Mouse (Mus musculus) embryonic facial prominence, embryonic 12.5 days (tissue): ENCODE data around the gene Uba6. TPM values are rescaled to one million over a fixed set of nuclear protein-coding genes. Genes with fewer than 3 reads are reported as not detected.

Experiments used
- ATAC-seq: fragments of 200-750 bp; cut with Nextera tagmentation; 2 replicates; pipeline ENCODE4 v1.8.0; 2017; ENCODE audit not compliant: insufficient number of reproducible peaks, insufficient read depth, low FRiP score, low TSS enrichment
- H3K27ac ChIP-seq: fragments of 300-500 bp; sonication (generic); 2 replicates; pipeline ENCODE4 v1.5.1; 2016; ENCODE audit warnings: mild to moderate bottlenecking
- H3K27me3 ChIP-seq: fragments of 300-500 bp; sonication (generic); 2 replicates; pipeline ENCODE4 v1.6.1; 2016; ENCODE audit warnings: mild to moderate bottlenecking, moderate library complexity
- H3K36me3 ChIP-seq: fragments of 300-500 bp; sonication (generic); 2 replicates; pipeline ENCODE4 v1.6.1; 2016; ENCODE audit warnings: mild to moderate bottlenecking
- H3K4me1 ChIP-seq: fragments of 300-500 bp; sonication (generic); 2 replicates; pipeline ENCODE4 v1.6.1; 2016
- H3K4me2 ChIP-seq: fragments of 300-500 bp; sonication (generic); replicated peaks from 2 replicates; pipeline ENCODE4 v1.6.1; 2016; ENCODE audit warnings: mild to moderate bottlenecking, moderate library complexity
- H3K4me3 ChIP-seq: fragments of 300-500 bp; sonication (generic); 2 replicates; pipeline ENCODE4 v1.5.1; 2016; ENCODE audit warnings: mild to moderate bottlenecking
- H3K9ac ChIP-seq: fragments of 300-500 bp; sonication (generic); 2 replicates; pipeline ENCODE4 v1.6.1; 2016; ENCODE audit warnings: mild to moderate bottlenecking, moderate library complexity
- H3K9me3 ChIP-seq: fragments of 300-500 bp; sonication (generic); 2 replicates; pipeline ENCODE4 v1.6.1; 2016; ENCODE audit warnings: mild to moderate bottlenecking, moderate library complexity
- WGBS: fragments of 180-500 bp; shearing (Covaris S2); methylation state at CpG from one replicate; pipeline ENCODE4 v1.1.7; 2016; 5-methylcytosine and 5-hydroxymethylcytosine counted together
- polyA plus RNA-seq: library from polyadenylated mRNA; unstranded; fragments of >200 nt; fragmentation: Nextera tagmentation; extraction: Ambion mirVana; gene quantifications from 2 replicates; pipeline ENCODE4 v1.2.1, GENCODE M21; 2016

Gene Uba6
- polyA plus RNA-seq, 1 experiment from 2014 or later: 17.5 TPM

DNA sequence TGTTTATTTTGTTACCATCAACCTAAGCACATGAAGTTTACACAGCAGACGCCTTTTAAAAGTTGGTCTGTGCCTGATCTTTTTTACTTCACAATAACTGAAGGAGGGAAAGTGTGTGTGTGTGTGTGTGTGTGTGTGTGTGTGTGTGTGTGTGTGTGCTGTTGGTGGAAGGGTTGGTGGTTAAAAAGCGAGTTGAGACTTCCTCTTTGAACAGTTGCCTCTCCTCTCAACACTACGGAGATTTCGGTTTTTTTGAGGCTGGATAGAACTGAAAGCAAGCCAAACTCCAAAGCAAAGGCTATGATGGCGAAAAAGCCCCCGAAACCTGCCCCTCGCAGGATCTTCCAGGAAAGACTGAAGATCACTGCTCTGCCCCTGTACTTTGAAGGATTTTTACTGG, 101.1 kb downstream of the Uba6 start, which contains the start of gene Stap1:
TSS of gene Stap1 (plus strand) at position 209 of the 400 bp plus-strand sequence.
- ATAC-seq: no peak
- H3K9me3 ChIP-seq: no peaks in the 10 kb centered on the region
- WGBS: 77% methylated on average over 7 of the region's 7 CpGs
- H3K4me3 ChIP-seq: no peak within 1 kb of the TSS
- H3K4me1 ChIP-seq: 0 out of 2 replicates have a peak, but pooled peaks cover 4% of the 10 kb centered on the region
- H3K27me3 ChIP-seq: no peaks in the 10 kb centered on the region
- H3K27ac ChIP-seq: no peak within 1 kb of the TSS
- H3K4me2 ChIP-seq: no peak within 1 kb of the TSS
- no peak within 1 kb of the TSS for H3K9ac ChIP-seq
- H3K36me3 ChIP-seq: no peaks in the 10 kb centered on the region

- Histone ChIP-seq H3K4me3 (no peak overlapping the region), H3K4me1 (0 out of 2 replicates have a peak, but pooled peaks cover 9% of the 10 kb centered on the region), H3K27ac (no peak overlapping the region), H3K36me3 (no peaks in the 10 kb centered on the region), H3K27me3 (no peaks in the 10 kb centered on the region), H3K9ac (no peak overlapping the region), H3K4me2 (no peak overlapping the region), H3K9me3 (no peaks in the 10 kb centered on the region)
- WGBS: 70% methylated on average over 6 of the region's 6 CpGs
- no peak for ATAC-seq
These were observed 103.5 kb downstream of the Uba6 start for GRCm38 (mm10) chr5:86069121-86069520.

- no peak overlapping the region for H3K4me2 ChIP-seq
- no peak overlapping the region for H3K9ac ChIP-seq
- no peaks in the 10 kb centered on the region for H3K36me3 ChIP-seq
- 81% methylated on average over 3 of the region's 3 CpGs for WGBS
- ATAC-seq: no peak
- no peak overlapping the region for H3K27ac ChIP-seq
- H3K9me3 ChIP-seq: no peaks in the 10 kb centered on the region
- peaks cover 15% of the 10 kb centered on the region; the same call in 1 of the 2 replicates for H3K4me1 ChIP-seq
- no peak overlapping the region for H3K4me3 ChIP-seq
- no peaks in the 10 kb centered on the region for H3K27me3 ChIP-seq
These were observed 104.2 kb downstream of the Uba6 start for GRCm38 (mm10) chr5:86068451-86068850.

GRCm38 (mm10) chr5:86066551-86066929, 106.1 kb downstream of the Uba6 start:
- peak; percentile 24; the same call in 1 of the 2 replicates for ATAC-seq

GRCm38 (mm10) chr5:86065876-86066550, 106.6 kb downstream of the Uba6 start:
- no peaks in the 10 kb centered on the region for H3K27me3 ChIP-seq
- no peaks in the 10 kb centered on the region for H3K36me3 ChIP-seq
- no peaks in the 10 kb centered on the region for H3K9me3 ChIP-seq
- peak; percentile 75 for ATAC-seq
- H3K4me1 ChIP-seq: peaks cover 17% of the 10 kb centered on the region; the same call in 1 of the 2 replicates
- peak overlapping the region; percentile 79 for H3K4me3 ChIP-seq
- peak overlapping the region; percentile 19; the same call in 1 of the 2 replicates for H3K9ac ChIP-seq
- H3K27ac ChIP-seq: peak overlapping the region; percentile 83
- WGBS: under 1% methylated on average over 17 of the region's 17 CpGs
- H3K4me2 ChIP-seq: peak overlapping the region; percentile 55

More at GRCm38 (mm10) chr5:86066551-86066929, 106.1 kb downstream of the Uba6 start:
- H3K27ac ChIP-seq: peak overlapping the region; percentile 72
- H3K9me3 ChIP-seq: no peaks in the 10 kb centered on the region
- peaks cover 17% of the 10 kb centered on the region; the same call in 1 of the 2 replicates for H3K4me1 ChIP-seq
- peak overlapping the region; percentile 79 for H3K4me3 ChIP-seq
- no peaks in the 10 kb centered on the region for H3K36me3 ChIP-seq
- no peaks in the 10 kb centered on the region for H3K27me3 ChIP-seq
- under 1% methylated on average over 17 of the region's 17 CpGs for WGBS
- peak overlapping the region; percentile 55 for H3K4me2 ChIP-seq
- H3K9ac ChIP-seq: peak overlapping the region; percentile 19; the same call in 1 of the 2 replicates

- H3K27ac ChIP-seq: peak within 1 kb of the TSS; percentile 89
- H3K27me3 ChIP-seq: no peaks in the 10 kb centered on the region
- WGBS: under 1% methylated on average over 59 of the region's 60 CpGs
- H3K4me3 ChIP-seq: peak within 1 kb of the TSS; percentile 79
- no peaks in the 10 kb centered on the region for H3K36me3 ChIP-seq
- peak within 1 kb of the TSS; percentile 55 for H3K4me2 ChIP-seq
- peak within 1 kb of the TSS; percentile 75 for H3K9ac ChIP-seq
- H3K9me3 ChIP-seq: no peaks in the 10 kb centered on the region
- peak; percentile 92 for ATAC-seq
- H3K4me1 ChIP-seq: peaks cover 17% of the 10 kb centered on the region; the same call in 1 of the 2 replicates
These were observed 107.3 kb downstream of the Uba6 start, which contains the start of gene Cenpc1 for GRCm38 (mm10) chr5:86065101-86065875. TSS of gene Cenpc1 (minus strand) at chr5:86065583.

- no peaks in the 10 kb centered on the region for H3K9me3 ChIP-seq
- no peaks in the 10 kb centered on the region for H3K27me3 ChIP-seq
- no peaks in the 10 kb centered on the region for H3K36me3 ChIP-seq
- no peak overlapping the region for H3K4me3 ChIP-seq
- peaks cover 17% of the 10 kb centered on the region; the same call in 1 of the 2 replicates for H3K4me1 ChIP-seq
- no peak overlapping the region for H3K9ac ChIP-seq
- no peak for ATAC-seq
- H3K4me2 ChIP-seq: peak overlapping the region; percentile 55
- WGBS: 96% methylated on average over 1 of the region's 1 CpGs
- no peak overlapping the region for H3K27ac ChIP-seq
These were observed 109.1 kb downstream of the Uba6 start for GRCm38 (mm10) chr5:86063501-86063900.

Other genes with a start within 250 kb of the Uba6 start
- gene Cenpc1, start 107.2 kb downstream of the Uba6 start, polyA plus RNA-seq: 42.1 and 43.8 TPM in 2 replicates
- gene Stap1, start 101.1 kb downstream of the Uba6 start, polyA plus RNA-seq: 0.24 and 0.64 TPM in 2 replicates
- not detected in 2 replicates for gene Gnrhr, start 25.1 kb upstream of the Uba6 start, polyA plus RNA-seq
- not detected in 2 replicates for gene Tmprss11c, start 116.5 kb upstream of the Uba6 start, polyA plus RNA-seq
- 0.09 and 0.22 TPM in 2 replicates for gene Tmprss11d, start 200.6 kb upstream of the Uba6 start, polyA plus RNA-seq